Mouse (Mus musculus): ENCODE results near the gene Stab2.

The Stab2 gene

GRCm38 (mm10) chr10:86976001-86976726 lies 31.7 kb downstream of the Stab2 start:
- DNase-seq, result no peak

- DNase-seq, result no peak
These were observed 34.5 kb downstream of the Stab2 start for GRCm38 (mm10) chr10:86973276-86973675.

GRCm38 (mm10) chr10:86972503-86972826 lies 35.4 kb downstream of the Stab2 start:
- DNase-seq, result no peak

GRCm38 (mm10) chr10:86971680-86972502 lies 35.9 kb downstream of the Stab2 start:
- DNase-seq, result no peak

- no peak for DNase-seq
These were observed 38.5 kb downstream of the Stab2 start for GRCm38 (mm10) chr10:86969346-86969745.

GRCm38 (mm10) chr10:86961542-86962466 lies 46.0 kb downstream of the Stab2 start:
- DNase-seq, result no peak

- DNase-seq, result no peak
These were observed 52.5 kb downstream of the Stab2 start for GRCm38 (mm10) chr10:86955299-86955698.

GRCm38 (mm10) chr10:86952696-86953095 lies 55.1 kb downstream of the Stab2 start:
- DNase-seq, result no peak

GRCm38 (mm10) chr10:86950806-86951205 lies 57.0 kb downstream of the Stab2 start:
- no peak for DNase-seq

GRCm38 (mm10) chr10:86949886-86950285 lies 57.9 kb downstream of the Stab2 start:
- DNase-seq, result no peak

GRCm38 (mm10) chr10:86947541-86947940 lies 60.3 kb downstream of the Stab2 start:
- no peak for DNase-seq

- no peak for DNase-seq
These were observed 67.2 kb downstream of the Stab2 start for GRCm38 (mm10) chr10:86940591-86940990.

- no peak for DNase-seq
These were observed 73.4 kb downstream of the Stab2 start for GRCm38 (mm10) chr10:86934376-86934775.

GRCm38 (mm10) chr10:86933906-86934305 lies 73.9 kb downstream of the Stab2 start:
- no peak for DNase-seq

GRCm38 (mm10) chr10:86933180-86933695 lies 74.6 kb downstream of the Stab2 start:
- no peak for DNase-seq

- no peak for DNase-seq
These were observed 84.2 kb downstream of the Stab2 start for GRCm38 (mm10) chr10:86923602-86924001.

- no peak for DNase-seq
These were observed 92.2 kb downstream of the Stab2 start for GRCm38 (mm10) chr10:86915595-86915994.

- no peak for DNase-seq
These were observed 99.3 kb downstream of the Stab2 start for GRCm38 (mm10) chr10:86908562-86908961.

GRCm38 (mm10) chr10:86907043-86907442 lies 100.8 kb downstream of the Stab2 start:
- no peak for DNase-seq

GRCm38 (mm10) chr10:86895531-86895930 lies 112.3 kb downstream of the Stab2 start:
- DNase-seq, result no peak

GRCm38 (mm10) chr10:86891066-86891465 lies 116.8 kb downstream of the Stab2 start:
- no peak for DNase-seq

- no peak for DNase-seq
These were observed 117.5 kb downstream of the Stab2 start for GRCm38 (mm10) chr10:86890166-86890930.

Measured in thymus, adult 18-20 months (tissue).